Mouse (Mus musculus) liver, embryonic 12.5 days (tissue): ENCODE measurements around the gene Zyx. TPM values are rescaled to one million over a fixed set of nuclear protein-coding genes. Genes with fewer than 3 reads are reported as not detected.

Source experiments
- ATAC-seq: fragments of 200-750 bp; cut with Nextera tagmentation; 2 replicates; pipeline ENCODE4 v1.8.0; 2017; ENCODE audit warnings: moderate number of reproducible peaks, mild to moderate bottlenecking, moderate library complexity
- H3K27ac ChIP-seq: fragments of 300-500 bp; sonication (generic); 2 replicates; pipeline ENCODE4 v1.5.1; 2016; ENCODE audit warnings: mild to moderate bottlenecking
- H3K27me3 ChIP-seq: fragments of 300-500 bp; sonication (generic); replicated peaks from 2 replicates; pipeline ENCODE4 v1.6.1; 2016; ENCODE audit warnings: mild to moderate bottlenecking, moderate library complexity
- H3K36me3 ChIP-seq: fragments of 300-500 bp; sonication (generic); 2 replicates; pipeline ENCODE4 v1.6.1; 2016; ENCODE audit warnings: mild to moderate bottlenecking, moderate library complexity
- H3K4me1 ChIP-seq: fragments of 300-500 bp; sonication (generic); 2 replicates; pipeline ENCODE4 v1.6.1; 2016
- H3K4me2 ChIP-seq: fragments of 300-500 bp; sonication (generic); 2 replicates; pipeline ENCODE4 v1.6.1; 2016; ENCODE audit warnings: mild to moderate bottlenecking, moderate library complexity
- H3K4me3 ChIP-seq: fragments of 300-500 bp; sonication (generic); 2 replicates; pipeline ENCODE4 v1.5.1; 2016; ENCODE audit warnings: mild to moderate bottlenecking, moderate library complexity
- H3K9ac ChIP-seq: fragments of 300-500 bp; sonication (generic); 2 replicates; pipeline ENCODE4 v1.6.1; 2016; ENCODE audit warnings: mild to moderate bottlenecking, moderate library complexity
- H3K9me3 ChIP-seq: fragments of 300-500 bp; sonication (generic); replicated peaks from 2 replicates; pipeline ENCODE4 v1.6.1; 2016; ENCODE audit warnings: mild to moderate bottlenecking, moderate library complexity
- WGBS: fragments of 180-500 bp; shearing (Covaris S2); methylation state at CpG from one replicate; pipeline ENCODE4 v1.1.7; 2016; ENCODE audit not compliant: insufficient replicate concordance; 5-methylcytosine and 5-hydroxymethylcytosine counted together
- polyA plus RNA-seq: library from polyadenylated mRNA; unstranded; fragments of >200 nt; fragmentation: Nextera tagmentation; extraction: Ambion mirVana; gene quantifications from 2 replicates; pipeline ENCODE4 v1.2.1, GENCODE M21; 2016

The Zyx gene
- polyA plus RNA-seq, 1 experiment from 2014 or later: 66.5 TPM

- H3K4me3 ChIP-seq: peak overlapping the region; percentile 52
- 41% methylated on average over 9 of the region's 9 CpGs for WGBS
- peaks cover 19% of the 10 kb centered on the region for H3K4me1 ChIP-seq
- no peak overlapping the region for H3K9ac ChIP-seq
- H3K36me3 ChIP-seq: no peaks in the 10 kb centered on the region
- H3K27me3 ChIP-seq: peaks cover 14% of the 10 kb centered on the region; the same call in 1 of the 2 replicates
- no peaks in the 10 kb centered on the region for H3K9me3 ChIP-seq
- no peak overlapping the region for H3K27ac ChIP-seq
- peak; percentile 36 for ATAC-seq
- H3K4me2 ChIP-seq: peak overlapping the region; percentile 83
Measured at GRCm38 (mm10) chr6:42372421-42372815, 23.0 kb downstream of the Zyx start.

GRCm38 (mm10) chr6:42372816-42373547 lies 23.6 kb downstream of the Zyx start, which contains the start of gene Epha1:
TSS of gene Epha1 (minus strand) at chr6:42373268.
- Histone ChIP-seq H3K4me2 (peak within 1 kb of the TSS; percentile 83), H3K27me3 (peaks cover 14% of the 10 kb centered on the region; the same call in 1 of the 2 replicates), H3K4me3 (peak within 1 kb of the TSS; percentile 52), H3K4me1 (peaks cover 19% of the 10 kb centered on the region), H3K27ac (peak within 1 kb of the TSS; percentile 75), H3K9ac (peak within 1 kb of the TSS; percentile 53), H3K36me3 (no peaks in the 10 kb centered on the region), H3K9me3 (no peaks in the 10 kb centered on the region)
- peak; percentile 75 for ATAC-seq
- WGBS: 4% methylated on average over 35 of the region's 36 CpGs

- Histone ChIP-seq H3K4me2 (peak overlapping the region; percentile 83), H3K9ac (no peak overlapping the region), H3K4me3 (peak overlapping the region; percentile 52), H3K27ac (no peak overlapping the region), H3K36me3 (no peaks in the 10 kb centered on the region), H3K9me3 (no peaks in the 10 kb centered on the region), H3K4me1 (peaks cover 19% of the 10 kb centered on the region), H3K27me3 (peaks cover 14% of the 10 kb centered on the region; the same call in 1 of the 2 replicates)
- WGBS: 42% methylated on average over 6 of the region's 7 CpGs
- no peak for ATAC-seq
Measured at GRCm38 (mm10) chr6:42373669-42374430, 24.4 kb downstream of the Zyx start.

- Histone ChIP-seq H3K27ac (no peak overlapping the region), H3K4me3 (no peak overlapping the region), H3K27me3 (peaks cover 14% of the 10 kb centered on the region), H3K4me1 (peaks cover 19% of the 10 kb centered on the region), H3K4me2 (no peak overlapping the region), H3K36me3 (no peaks in the 10 kb centered on the region), H3K9me3 (no peaks in the 10 kb centered on the region), H3K9ac (no peak overlapping the region)
- no peak for ATAC-seq
- WGBS: 61% methylated on average over 4 of the region's 4 CpGs
Measured at GRCm38 (mm10) chr6:42374701-42375100, 25.3 kb downstream of the Zyx start.

GRCm38 (mm10) chr6:42375131-42375530 lies 25.7 kb downstream of the Zyx start:
- peaks cover 19% of the 10 kb centered on the region for H3K4me1 ChIP-seq

GRCm38 (mm10) chr6:42376016-42376415 lies 26.6 kb downstream of the Zyx start:
- Histone ChIP-seq H3K4me3 (no peak overlapping the region), H3K9me3 (no peaks in the 10 kb centered on the region), H3K27ac (no peak overlapping the region), H3K4me2 (no peak overlapping the region), H3K36me3 (no peaks in the 10 kb centered on the region), H3K27me3 (peaks cover 14% of the 10 kb centered on the region), H3K9ac (no peak overlapping the region), H3K4me1 (peaks cover 19% of the 10 kb centered on the region)
- WGBS: 27% methylated on average over 4 of the region's 4 CpGs
- ATAC-seq: no peak

More at GRCm38 (mm10) chr6:42375131-42375530, 25.7 kb downstream of the Zyx start:
- ATAC-seq: no peak
- Histone ChIP-seq H3K36me3 (no peaks in the 10 kb centered on the region), H3K27ac (no peak overlapping the region), H3K4me3 (no peak overlapping the region), H3K4me2 (no peak overlapping the region), H3K9ac (no peak overlapping the region), H3K27me3 (peaks cover 14% of the 10 kb centered on the region), H3K9me3 (no peaks in the 10 kb centered on the region)
- 75% methylated on average over 2 of the region's 2 CpGs for WGBS

GRCm38 (mm10) chr6:42376504-42377019 lies 27.1 kb downstream of the Zyx start:
- Histone ChIP-seq H3K4me3 (no peak overlapping the region), H3K27me3 (peaks cover 14% of the 10 kb centered on the region), H3K36me3 (no peaks in the 10 kb centered on the region), H3K4me2 (no peak overlapping the region), H3K9ac (no peak overlapping the region), H3K4me1 (peaks cover 19% of the 10 kb centered on the region), H3K27ac (no peak overlapping the region), H3K9me3 (no peaks in the 10 kb centered on the region)
- WGBS: 50% methylated on average over 6 of the region's 6 CpGs
- ATAC-seq: no peak

- 72% methylated on average over 5 of the region's 5 CpGs for WGBS
- Histone ChIP-seq H3K4me2 (no peak overlapping the region), H3K9ac (no peak overlapping the region), H3K27me3 (peaks cover 8% of the 10 kb centered on the region), H3K36me3 (no peaks in the 10 kb centered on the region), H3K4me3 (no peak overlapping the region), H3K9me3 (no peaks in the 10 kb centered on the region), H3K4me1 (peaks cover 19% of the 10 kb centered on the region), H3K27ac (no peak overlapping the region)
- ATAC-seq: no peak
Measured at GRCm38 (mm10) chr6:42377280-42377679, 27.9 kb downstream of the Zyx start.

- Histone ChIP-seq H3K36me3 (no peaks in the 10 kb centered on the region), H3K4me2 (no peak overlapping the region), H3K4me3 (no peak overlapping the region), H3K27me3 (no peaks in the 10 kb centered on the region; the same call in 1 of the 2 replicates), H3K4me1 (peaks cover 5% of the 10 kb centered on the region), H3K27ac (no peak overlapping the region), H3K9ac (no peak overlapping the region), H3K9me3 (no peaks in the 10 kb centered on the region)
- 49% methylated on average over 3 of the region's 3 CpGs for WGBS
- ATAC-seq: no peak
Measured at GRCm38 (mm10) chr6:42379551-42379950, 30.1 kb downstream of the Zyx start.

GRCm38 (mm10) chr6:42380416-42381144 lies 31.1 kb downstream of the Zyx start:
- Histone ChIP-seq H3K4me3 (no peak overlapping the region), H3K27me3 (no peaks in the 10 kb centered on the region; the same call in 1 of the 2 replicates), H3K9me3 (no peaks in the 10 kb centered on the region), H3K27ac (no peak overlapping the region), H3K4me2 (no peak overlapping the region), H3K9ac (no peak overlapping the region), H3K36me3 (no peaks in the 10 kb centered on the region), H3K4me1 (peaks cover 5% of the 10 kb centered on the region)
- WGBS: 27% methylated on average over 8 of the region's 8 CpGs
- no peak for ATAC-seq

- Histone ChIP-seq H3K9me3 (no peaks in the 10 kb centered on the region), H3K9ac (no peak overlapping the region), H3K36me3 (no peaks in the 10 kb centered on the region), H3K4me2 (no peak overlapping the region), H3K4me1 (peaks cover 4% of the 10 kb centered on the region), H3K27me3 (no peaks in the 10 kb centered on the region; the same call in 1 of the 2 replicates), H3K27ac (no peak overlapping the region), H3K4me3 (no peak overlapping the region)
- 58% methylated on average over 2 of the region's 2 CpGs for WGBS
- no peak for ATAC-seq
Measured at GRCm38 (mm10) chr6:42381221-42381620, 31.8 kb downstream of the Zyx start.
